Mouse (Mus musculus) heart, postnatal 0 days (tissue): ENCODE results near the gene Nol4l.

Experiments used
- CTCF ChIP-seq: IDR thresholded peaks from 2 replicates; pipeline ENCODE4 v1.5.1; 2016; ENCODE audit warnings: antibody characterized with exemption, control low read depth, low read depth
- EP300 ChIP-seq: IDR thresholded peaks from 2 replicates; pipeline ENCODE4 v1.6.1; 2016; ENCODE audit warnings: antibody characterized with exemption, low read depth

DNA sequence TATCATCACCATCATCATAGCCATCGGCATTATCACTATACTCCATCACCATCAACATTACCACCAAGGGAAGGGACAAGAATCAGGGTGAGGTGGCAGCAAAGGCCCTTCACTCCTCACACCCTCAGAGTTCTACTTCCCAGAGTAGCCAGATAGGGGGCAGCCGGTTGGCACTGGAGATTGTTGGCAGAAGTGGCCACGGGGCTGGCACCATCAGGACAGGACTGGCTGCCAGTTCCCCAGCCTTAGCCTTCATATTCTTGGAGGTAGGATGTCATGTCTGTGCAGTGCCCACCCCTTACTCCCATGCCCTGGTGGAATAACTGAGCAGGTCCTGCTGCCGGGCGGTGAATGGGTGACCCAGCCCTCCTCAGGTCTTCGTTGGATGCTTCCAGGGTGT, 14.2 kb downstream of the Nol4l start:
- TF ChIP-seq CTCF (no peak), EP300 (no peak)
